Comparison of ENCODE assay signal across 18 mouse cellular contexts in the genomic region with DNA sequence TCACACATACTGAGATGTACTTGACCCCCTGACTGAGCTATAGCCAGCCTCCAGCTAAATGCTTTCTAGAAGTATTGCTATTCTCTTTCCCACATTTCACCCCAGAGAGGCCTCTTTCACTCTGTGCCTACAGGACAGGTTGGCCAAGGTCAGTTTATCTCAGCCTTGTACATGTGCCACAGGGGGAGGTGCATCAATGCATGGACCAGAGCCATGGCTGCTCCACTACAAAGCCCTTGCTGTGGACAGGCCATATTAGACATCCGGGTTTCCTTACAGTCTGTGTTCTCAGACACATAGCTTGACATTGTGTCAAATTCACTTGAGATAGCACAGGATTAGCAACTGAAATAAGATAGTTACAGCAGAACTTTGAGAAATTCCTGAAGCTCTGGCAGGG. TPM values are rescaled to one million over a fixed set of nuclear protein-coding genes. Genes with fewer than 3 reads are reported as not detected.
A peak's percentile ranks its signal among the peaks of the same experiment; 100 is the strongest.
DNase-seq lines count a peak whose midpoint lies in the region; ATAC-seq lines count a peak whose summit lies in the region.
"Had no signal": no experiment of that assay in that cellular context is flagged by ENCODE, and none has a peak within 500 bp of the region (broad histone marks: within the 10 kb centered on the region; RNA-seq: fewer than 3 reads in every experiment).

No protein-coding gene starts in this region.

- no peak overlapping the region for H3K4me2 ChIP-seq in forebrain, embryonic 11.5 days (ENCODE audit: low read depth, low read length, severe bottlenecking)
- H3K4me2 ChIP-seq in forebrain, embryonic 14.5 days (ENCODE audit: low read length), result no peak overlapping the region
- H3K4me2 ChIP-seq in heart, embryonic 15.5 days, result no peak overlapping the region
- H3K4me2 ChIP-seq: embryonic facial prominence, embryonic 13.5 days had no signal

- no peaks in the 10 kb centered on the region for H3K27me3 ChIP-seq in forebrain, embryonic 11.5 days (ENCODE audit: control insufficient read depth, insufficient read depth, low read length)
- no peaks in the 10 kb centered on the region for H3K27me3 ChIP-seq in forebrain, embryonic 14.5 days (replicated peaks; ENCODE audit: control insufficient read depth, insufficient read depth, low read length)
- no peaks in the 10 kb centered on the region for H3K27me3 ChIP-seq in heart, embryonic 15.5 days
- H3K27me3 ChIP-seq in embryonic facial prominence, embryonic 10.5 days (replicated peaks; ENCODE audit: low read depth, poor library complexity, severe bottlenecking), result no peaks in the 10 kb centered on the region
- H3K27me3 ChIP-seq: embryonic facial prominence, embryonic 13.5 days had no signal

- peak; percentile 33 for DNase-seq in forebrain, embryonic 11.5 days (ENCODE audit: low spot score)
- no peak for DNase-seq in forebrain, embryonic 14.5 days (ENCODE audit: low spot score)
- peak; percentile 65 for DNase-seq in ovary, adult 18-20 months (ENCODE audit: low spot score)
- DNase-seq in ovary, postnatal 14 days (ENCODE audit: low spot score), result no peak
- no peak for DNase-seq in embryonic facial prominence, embryonic 10.5 days (ENCODE audit: low spot score)
- DNase-seq in thymus, postnatal 25 days, result no peak
- no peak for DNase-seq in natural killer cell, adult 2 months (ENCODE audit: low spot score in 2 of 2)
- DNase-seq: cerebellum, postnatal 36 days; kidney, postnatal 36 days; left cerebral cortex, postnatal 4 days had no signal

- no peak overlapping the region for H3K27ac ChIP-seq in forebrain, embryonic 11.5 days (ENCODE audit: low read depth, low read length)
- H3K27ac ChIP-seq in forebrain, embryonic 14.5 days (ENCODE audit: low read depth, low read length), result no peak overlapping the region
- H3K27ac ChIP-seq in heart, embryonic 15.5 days, result peak overlapping the region; percentile 81
- no peak overlapping the region for H3K27ac ChIP-seq in embryonic facial prominence, embryonic 10.5 days (replicated peaks)
- H3K27ac ChIP-seq: embryonic facial prominence, embryonic 13.5 days; forebrain, embryonic 10.5 days; liver, embryonic 14.5 days had no signal

- H3K9me3 ChIP-seq in forebrain, embryonic 11.5 days (ENCODE audit: control insufficient read depth, low read length), result no peaks in the 10 kb centered on the region
- no peaks in the 10 kb centered on the region for H3K9me3 ChIP-seq in forebrain, embryonic 14.5 days (replicated peaks; ENCODE audit: control insufficient read depth, low read length)
- no peaks in the 10 kb centered on the region for H3K9me3 ChIP-seq in heart, embryonic 15.5 days (replicated peaks)
- H3K9me3 ChIP-seq in embryonic facial prominence, embryonic 10.5 days, result no peaks in the 10 kb centered on the region
- H3K9me3 ChIP-seq: embryonic facial prominence, embryonic 13.5 days; forebrain, embryonic 10.5 days had no signal

- H3K4me1 ChIP-seq in forebrain, embryonic 11.5 days (replicated peaks; ENCODE audit: control insufficient read depth, insufficient read depth, low read length), result no peaks in the 10 kb centered on the region
- no peaks in the 10 kb centered on the region for H3K4me1 ChIP-seq in forebrain, embryonic 14.5 days (ENCODE audit: control insufficient read depth, insufficient read depth, low read length)
- H3K4me1 ChIP-seq in heart, embryonic 15.5 days (replicated peaks), result peaks cover 40% of the 10 kb centered on the region
- peaks cover 6% of the 10 kb centered on the region; the same call in 1 of the 2 replicates for H3K4me1 ChIP-seq in embryonic facial prominence, embryonic 10.5 days
- H3K4me1 ChIP-seq: embryonic facial prominence, embryonic 13.5 days; forebrain, embryonic 10.5 days had no signal

- H3K9ac ChIP-seq in forebrain, embryonic 11.5 days (ENCODE audit: low read length), result no peak overlapping the region
- no peak overlapping the region for H3K9ac ChIP-seq in forebrain, embryonic 14.5 days (ENCODE audit: low read length)
- H3K9ac ChIP-seq in heart, embryonic 15.5 days, result no peak overlapping the region
- H3K9ac ChIP-seq: embryonic facial prominence, embryonic 13.5 days; liver, embryonic 14.5 days had no signal

- WGBS in forebrain, embryonic 11.5 days, result 86% methylated on average over 1 of the region's 1 CpGs
- 85% methylated on average over 1 of the region's 1 CpGs for WGBS in forebrain, embryonic 14.5 days
- 21% methylated on average over 1 of the region's 1 CpGs for WGBS in heart, embryonic 15.5 days
- WGBS in embryonic facial prominence, embryonic 10.5 days, result 87% methylated on average over 1 of the region's 1 CpGs

- H3K4me3 ChIP-seq in forebrain, embryonic 11.5 days (ENCODE audit: low read depth, low read length), result no peak overlapping the region
- no peak overlapping the region for H3K4me3 ChIP-seq in forebrain, embryonic 14.5 days (ENCODE audit: low read depth, low read length)
- no peak overlapping the region for H3K4me3 ChIP-seq in heart, embryonic 15.5 days
- no peak overlapping the region for H3K4me3 ChIP-seq in embryonic facial prominence, embryonic 10.5 days
- H3K4me3 ChIP-seq: embryonic facial prominence, embryonic 13.5 days; forebrain, embryonic 10.5 days had no signal

- no peaks in the 10 kb centered on the region for H3K36me3 ChIP-seq in forebrain, embryonic 11.5 days (ENCODE audit: control insufficient read depth, insufficient read depth, low read length)
- H3K36me3 ChIP-seq in forebrain, embryonic 14.5 days (ENCODE audit: control insufficient read depth, insufficient read depth, low read length), result no peaks in the 10 kb centered on the region
- H3K36me3 ChIP-seq in heart, embryonic 15.5 days, result no peaks in the 10 kb centered on the region
- no peaks in the 10 kb centered on the region for H3K36me3 ChIP-seq in embryonic facial prominence, embryonic 10.5 days (replicated peaks)
- H3K36me3 ChIP-seq: embryonic facial prominence, embryonic 13.5 days; forebrain, embryonic 10.5 days had no signal

- no peak for ATAC-seq in forebrain, embryonic 11.5 days (replicated peaks; ENCODE audit: low FRiP score)
- no peak for ATAC-seq in forebrain, embryonic 14.5 days
- peak; percentile 75 for ATAC-seq in heart, embryonic 15.5 days (replicated peaks; ENCODE audit: insufficient number of reproducible peaks, insufficient read depth, low FRiP score, low read depth)
- ATAC-seq: intestine, postnatal 0 days had no signal

RNA-seq across cellular contexts. Expression of a gene that starts 25.1 kb away (rescaled TPM):
- 2.8 and 3.2 TPM in 2 replicates for polyA plus RNA-seq in forebrain, embryonic 11.5 days (2014; fragmentation: Nextera tagmentation; extraction: Ambion mirVana)
- polyA plus RNA-seq in forebrain, embryonic 14.5 days (2014; fragmentation: Nextera tagmentation; extraction: Ambion mirVana), result 6.0 and 9.2 TPM in 2 replicates
- polyA plus RNA-seq in heart, embryonic 15.5 days (2015; fragmentation: Nextera tagmentation; extraction: Ambion mirVana), result 20.3 and 25.4 TPM in 2 replicates
- 1.9 and 2.2 TPM in 2 replicates for polyA plus RNA-seq in embryonic facial prominence, embryonic 10.5 days (2016; fragmentation: Nextera tagmentation; extraction: Ambion mirVana)

RNA-seq across cellular contexts. Expression of a gene that starts 47.9 kb away (rescaled TPM):
- polyA plus RNA-seq in forebrain, embryonic 11.5 days (2014; fragmentation: Nextera tagmentation; extraction: Ambion mirVana), result 0.16 TPM in 1 of 2 replicates, not detected in the other
- polyA plus RNA-seq in forebrain, embryonic 14.5 days (2014; fragmentation: Nextera tagmentation; extraction: Ambion mirVana), result not detected in 2 replicates
- polyA plus RNA-seq in heart, embryonic 15.5 days (2015; fragmentation: Nextera tagmentation; extraction: Ambion mirVana), result 0.11 and 0.13 TPM in 2 replicates
- polyA plus RNA-seq in embryonic facial prominence, embryonic 10.5 days (2016; fragmentation: Nextera tagmentation; extraction: Ambion mirVana), result not detected in 2 replicates
- polyA plus RNA-seq: embryonic facial prominence, embryonic 13.5 days; forebrain, embryonic 10.5 days; hindbrain, embryonic 11.5 days; intestine, postnatal 0 days; neural tube, embryonic 14.5 days; thymus, postnatal 0 days had no signal

Comparison
In these comparisons a context has a peak if more than half of its experiments do, and no peak if none do; other contexts are left out.
1. DNase-seq: peak in forebrain, embryonic 11.5 days (single experiment) and ovary, adult 18-20 months (single experiment); none in forebrain, embryonic 14.5 days (single experiment), ovary, postnatal 14 days (single experiment), embryonic facial prominence, embryonic 10.5 days (single experiment), thymus, postnatal 25 days (single experiment) and natural killer cell, adult 2 months (0 of 2).